Comparison of ENCODE assay signal across 14 mouse cellular contexts in the genomic region with DNA sequence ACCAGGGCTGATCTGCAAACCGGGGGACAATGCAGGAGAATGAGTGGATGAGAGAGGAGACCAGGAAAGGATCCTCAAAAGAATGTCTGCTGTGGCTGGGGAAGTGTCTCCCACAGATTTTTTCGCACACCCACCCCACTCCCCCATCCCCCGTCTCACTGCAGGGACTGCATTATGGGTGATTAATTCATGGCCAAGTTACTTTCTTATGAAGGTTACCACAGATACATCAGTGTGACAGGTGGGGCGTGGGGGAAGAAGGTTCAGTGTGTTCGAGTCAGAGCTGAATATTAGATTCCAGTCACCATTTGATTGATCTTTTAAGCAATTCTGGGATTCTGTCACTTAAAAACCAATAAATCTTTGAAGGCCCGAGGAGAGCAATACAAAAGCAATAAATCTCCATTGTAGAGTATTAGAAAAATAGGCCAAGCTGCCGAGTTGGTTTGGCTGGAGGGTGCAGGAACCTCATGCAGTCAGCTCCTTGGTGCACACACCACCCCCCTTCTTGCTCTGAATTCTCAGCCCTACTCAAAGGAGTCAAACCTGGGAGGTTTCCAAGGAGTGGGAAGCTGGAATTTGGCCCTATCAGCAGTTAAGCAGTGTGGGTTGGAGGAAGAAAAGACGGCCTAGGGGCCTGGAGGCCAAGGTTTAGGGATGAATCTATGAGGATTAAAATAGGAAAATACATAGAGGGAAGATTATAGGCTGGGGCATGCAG.
DNase-seq lines count a peak whose midpoint lies in the region; ATAC-seq and TF ChIP-seq lines count a peak whose summit lies in the region.
"Had no signal": no experiment of that assay in that cellular context is flagged by ENCODE, and none has a peak within 500 bp of the region (broad histone marks: within the 10 kb centered on the region; RNA-seq: fewer than 3 reads in every experiment).

No protein-coding gene starts in this region.

- 0 out of 2 replicates have a peak, but pooled peaks cover 2% of the 10 kb centered on the region for H3K4me1 ChIP-seq in kidney, embryonic 16.5 days (ENCODE audit: insufficient read depth, low read length)
- no peaks in the 10 kb centered on the region for H3K4me1 ChIP-seq in midbrain, postnatal 0 days (ENCODE audit: insufficient read depth, low read length)
- H3K4me1 ChIP-seq in midbrain, embryonic 14.5 days (ENCODE audit: control insufficient read depth, insufficient read depth, low read length) = no peaks in the 10 kb centered on the region

- 33% methylated on average over 8 of the region's 8 CpGs for WGBS in kidney, embryonic 16.5 days
- WGBS in midbrain, postnatal 0 days = 44% methylated on average over 8 of the region's 8 CpGs
- WGBS in midbrain, embryonic 14.5 days = 39% methylated on average over 8 of the region's 8 CpGs

- H3K27ac ChIP-seq in kidney, embryonic 16.5 days (ENCODE audit: low read length) = no peak overlapping the region
- no peak overlapping the region for H3K27ac ChIP-seq in midbrain, postnatal 0 days (ENCODE audit: low read depth, low read length)
- H3K27ac ChIP-seq in midbrain, embryonic 14.5 days (replicated peaks; ENCODE audit: low read depth, low read length) = no peak overlapping the region; the same call in 1 of the 2 replicates
- H3K27ac ChIP-seq: liver, embryonic 14.5 days had no signal

- 0 out of 2 replicates have a peak, but pooled peaks have one; percentile 15 for ATAC-seq in kidney, embryonic 16.5 days (ENCODE audit: low FRiP score, low TSS enrichment)
- no peak for ATAC-seq in midbrain, postnatal 0 days (ENCODE audit: low FRiP score)
- no peak for ATAC-seq in midbrain, embryonic 14.5 days (ENCODE audit: low FRiP score, low TSS enrichment)
- ATAC-seq in CD4-positive, CD25-positive, alpha-beta regulatory T cell, adult 4 months = no peak
- ATAC-seq: Patski had no signal

- H3K9me3 ChIP-seq in kidney, embryonic 16.5 days (ENCODE audit: low read length) = no peaks in the 10 kb centered on the region
- H3K9me3 ChIP-seq in midbrain, postnatal 0 days (ENCODE audit: low read length) = no peaks in the 10 kb centered on the region
- H3K9me3 ChIP-seq in midbrain, embryonic 14.5 days (ENCODE audit: control insufficient read depth, low read length) = no peaks in the 10 kb centered on the region

- no peak for TF ChIP-seq CTCF in midbrain, postnatal 0 days (IDR thresholded peaks at IDR 0.05)

- H3K9ac ChIP-seq in kidney, embryonic 16.5 days (replicated peaks; ENCODE audit: low read length) = no peak overlapping the region
- H3K9ac ChIP-seq in midbrain, postnatal 0 days (replicated peaks; ENCODE audit: low read length, poor library complexity, severe bottlenecking) = no peak overlapping the region
- no peak overlapping the region for H3K9ac ChIP-seq in midbrain, embryonic 14.5 days (replicated peaks; ENCODE audit: low read length)
- H3K9ac ChIP-seq: liver, embryonic 14.5 days had no signal

- DNase-seq in kidney, adult 9 months = no peak
- peak; percentile 22 for DNase-seq in midbrain, postnatal 0 days (ENCODE audit: low spot score)
- no peak for DNase-seq in midbrain, embryonic 14.5 days
- peak; percentile 1 for DNase-seq in embryo, embryonic 9.5 days (ENCODE audit: extremely low spot score)
- peak; percentile 42 for DNase-seq in mesoderm, embryonic 11.5 days (ENCODE audit: low read depth, low spot score)
- DNase-seq: kidney, postnatal 14 days; lung, postnatal 4 days; spleen, adult 18-20 months had no signal

- H3K4me2 ChIP-seq in kidney, embryonic 16.5 days (replicated peaks; ENCODE audit: low read depth, low read length) = no peak overlapping the region
- no peak overlapping the region for H3K4me2 ChIP-seq in midbrain, postnatal 0 days (ENCODE audit: low read depth, low read length, poor library complexity, severe bottlenecking)
- no peak overlapping the region for H3K4me2 ChIP-seq in midbrain, embryonic 14.5 days (ENCODE audit: low read length)

- no peaks in the 10 kb centered on the region for H3K27me3 ChIP-seq in kidney, embryonic 16.5 days (ENCODE audit: insufficient read depth, low read length)
- H3K27me3 ChIP-seq in midbrain, postnatal 0 days (ENCODE audit: insufficient read depth, low read length) = no peaks in the 10 kb centered on the region
- H3K27me3 ChIP-seq in midbrain, embryonic 14.5 days (ENCODE audit: control insufficient read depth, insufficient read depth, low read length) = no peaks in the 10 kb centered on the region
- H3K27me3 ChIP-seq: CH12.LX, Patski had no signal

- H3K4me3 ChIP-seq in kidney, embryonic 16.5 days (ENCODE audit: low read length) = no peak overlapping the region
- H3K4me3 ChIP-seq in midbrain, postnatal 0 days (ENCODE audit: low read depth, low read length) = no peak overlapping the region
- H3K4me3 ChIP-seq in midbrain, embryonic 14.5 days (replicated peaks; ENCODE audit: low read depth, low read length) = no peak overlapping the region
- H3K4me3 ChIP-seq: erythroblast, embryonic 14.5 days had no signal

- no peaks in the 10 kb centered on the region for H3K36me3 ChIP-seq in kidney, embryonic 16.5 days (ENCODE audit: insufficient read depth, low read length)
- H3K36me3 ChIP-seq in midbrain, postnatal 0 days (ENCODE audit: insufficient read depth, low read length) = no peaks in the 10 kb centered on the region
- no peaks in the 10 kb centered on the region for H3K36me3 ChIP-seq in midbrain, embryonic 14.5 days (ENCODE audit: control insufficient read depth, insufficient read depth, low read length)

Comparison
In these comparisons a context has a peak if more than half of its experiments do, and no peak if none do; other contexts are left out.
1. DNase-seq: peak in midbrain, postnatal 0 days (single experiment), embryo, embryonic 9.5 days (single experiment) and mesoderm, embryonic 11.5 days (single experiment); none in kidney, adult 9 months (single experiment) and midbrain, embryonic 14.5 days (single experiment).